Mouse (Mus musculus) cerebellum, adult 9-11 months (tissue): Measurements from ENCODE around the gene Scgb1b2.

Source experiments
- DNase-seq: peaks from one replicate; pipeline ENCODE4 v3.0.0; 2022

Gene Scgb1b2

DNA sequence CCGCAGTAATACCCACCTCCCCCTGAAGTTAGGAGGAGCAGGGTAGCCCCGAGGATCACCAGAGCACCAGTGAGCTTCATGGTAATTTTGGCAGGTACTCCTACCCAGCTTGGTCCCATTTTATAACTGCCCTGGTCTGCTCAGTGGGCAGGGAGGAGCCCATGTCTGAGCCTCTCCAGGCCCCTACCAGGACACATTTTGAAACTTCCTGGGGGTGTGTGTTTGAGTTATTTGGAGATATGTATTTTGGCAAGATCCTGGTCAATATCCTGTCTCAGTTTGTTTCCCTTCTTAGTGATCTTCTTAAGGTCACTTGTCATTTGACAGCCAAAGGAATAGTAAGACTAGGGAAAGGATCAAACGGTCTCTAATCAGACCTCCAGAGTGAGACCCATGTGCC, at the start of gene Scgb1b2:
Gene Scgb1b2 (minus strand): TSS at position 101 of the 400 bp plus-strand sequence.
- DNase-seq, result no peak

DNA sequence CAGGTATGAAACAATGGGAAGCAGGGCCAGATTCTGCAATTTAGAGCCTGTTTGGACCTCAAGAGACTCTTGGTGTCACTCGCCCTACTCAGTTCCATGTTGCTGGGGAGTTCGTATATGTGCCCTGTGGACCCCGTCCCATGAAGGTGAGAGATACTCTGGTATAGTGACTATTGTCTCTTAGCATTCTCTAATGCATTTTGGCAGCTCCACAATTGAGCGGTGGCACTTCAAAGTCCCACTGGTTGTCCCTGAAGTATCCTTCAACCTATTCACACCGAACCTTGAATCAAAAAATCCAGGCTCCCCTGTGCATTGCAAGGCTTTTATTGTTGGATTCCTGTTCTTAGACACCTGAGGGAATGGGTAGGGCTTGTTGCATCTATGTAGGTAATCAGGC, 1.4 kb downstream of the Scgb1b2 start, which contains the start of gene Scgb2b2:
Gene Scgb2b2 (plus strand): TSS at position 301 of the 400 bp plus-strand sequence.
- no peak for DNase-seq
